ENCODE assay signal across 7 mouse cellular contexts in the genomic region with DNA sequence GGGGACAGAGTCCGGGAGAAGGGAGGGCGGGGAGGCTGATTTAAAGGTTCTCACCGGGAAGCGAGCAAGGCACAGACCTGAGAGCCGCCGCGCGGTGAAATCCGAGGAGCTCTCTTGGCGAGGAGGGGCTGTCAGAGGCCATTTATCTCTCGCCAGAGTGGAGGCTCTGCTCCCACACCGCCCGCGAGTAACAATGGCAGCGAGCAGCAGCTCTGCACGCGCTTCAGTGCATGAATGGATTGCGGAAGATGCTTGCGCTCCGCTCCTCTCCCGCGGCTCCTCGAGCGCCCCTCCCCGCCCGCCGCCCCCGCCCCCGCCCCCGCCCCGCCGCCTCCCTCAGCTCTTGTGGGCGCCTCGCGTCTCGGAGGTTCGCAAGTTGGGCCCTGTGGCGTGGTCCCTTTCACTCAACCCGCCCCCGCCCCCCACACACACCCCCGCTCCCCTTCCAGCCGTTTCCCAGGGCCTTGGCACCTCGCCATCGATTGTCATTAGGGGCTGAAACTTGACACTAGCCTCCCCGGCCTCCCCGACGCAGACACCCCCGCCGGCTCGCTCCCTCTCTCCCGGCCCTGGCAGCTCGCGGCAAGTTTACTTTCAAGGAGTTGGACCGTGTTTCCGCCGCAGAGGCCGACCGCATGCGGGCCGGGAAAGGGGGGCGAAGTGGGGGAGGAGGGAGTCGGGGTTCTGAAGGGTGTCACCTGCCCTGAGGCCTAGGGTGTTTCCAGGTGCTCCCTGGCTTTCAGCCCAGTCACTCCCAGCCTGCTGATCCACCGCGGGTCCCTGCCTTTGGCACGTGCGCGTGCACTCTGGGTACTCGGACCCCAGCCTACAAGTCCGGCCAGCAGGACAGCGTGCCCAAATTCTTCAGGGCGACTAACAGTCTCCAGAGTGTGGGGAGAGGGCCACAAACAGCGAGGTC. TPM values are rescaled to one million over a fixed set of nuclear protein-coding genes. Genes with fewer than 3 reads are reported as not detected.
DNase-seq lines count a peak whose midpoint lies in the region; ATAC-seq lines count a peak whose summit lies in the region.

No protein-coding gene starts in this region.

- H3K9me3 ChIP-seq in embryonic facial prominence, embryonic 14.5 days (ENCODE audit: control insufficient read depth, low read length): no peaks in the 10 kb centered on the region
- H3K9me3 ChIP-seq in midbrain, embryonic 16.5 days (replicated peaks; ENCODE audit: control insufficient read depth, low read length, poor library complexity, severe bottlenecking): no peaks in the 10 kb centered on the region

- no peaks in the 10 kb centered on the region for H3K36me3 ChIP-seq in embryonic facial prominence, embryonic 14.5 days (ENCODE audit: control insufficient read depth, insufficient read depth, low read length)
- no peaks in the 10 kb centered on the region for H3K36me3 ChIP-seq in midbrain, embryonic 16.5 days (ENCODE audit: control insufficient read depth, insufficient read depth, low read length)

- DNase-seq in CD4-positive helper T cell, adult 2 months (ENCODE audit: low read depth, low spot score): peak; percentile 65
- DNase-seq in ES-CJ7 (ENCODE audit: low read depth, low spot score): peak; percentile 43
- DNase-seq in embryonic facial prominence, embryonic 14.5 days (ENCODE audit: low spot score): peak; percentile 92
- DNase-seq in heart, postnatal 36 days: peak; percentile 47 to 65
- peak; percentile 65 for DNase-seq in liver
- peak; percentile 60 to 74 for DNase-seq in thymus, postnatal 36 days

- intact Hi-C loops in heart, postnatal 36 days (cut with DNase I): loop anchor here (1.0 kb wide), 1 partner anchor 36 kb away; no protein-coding TSS in a partner anchor

- H3K4me3 ChIP-seq in embryonic facial prominence, embryonic 14.5 days (ENCODE audit: low read depth, low read length): peak overlapping the region; percentile 56
- H3K4me3 ChIP-seq in midbrain, embryonic 16.5 days (ENCODE audit: low read depth, low read length): peak overlapping the region; percentile 61

- peak overlapping the region; percentile 88 for H3K27ac ChIP-seq in embryonic facial prominence, embryonic 14.5 days (replicated peaks; ENCODE audit: low read depth, low read length)
- peak overlapping the region; percentile 86 for H3K27ac ChIP-seq in midbrain, embryonic 16.5 days (ENCODE audit: low read length)

- peaks cover 25% of the 10 kb centered on the region for H3K4me1 ChIP-seq in embryonic facial prominence, embryonic 14.5 days (ENCODE audit: control insufficient read depth, insufficient read depth, low read length)
- H3K4me1 ChIP-seq in midbrain, embryonic 16.5 days (ENCODE audit: control insufficient read depth, insufficient read depth, low read length): peaks cover 14% of the 10 kb centered on the region

- 5% methylated on average over 11 of the region's 72 CpGs for WGBS in embryonic facial prominence, embryonic 14.5 days
- WGBS in midbrain, embryonic 16.5 days: 3% methylated on average over 45 of the region's 72 CpGs

- peak; percentile 87 for ATAC-seq in embryonic facial prominence, embryonic 14.5 days (ENCODE audit: low read depth)
- peak; percentile 72 for ATAC-seq in midbrain, embryonic 16.5 days

- peak overlapping the region; percentile 68 for H3K4me2 ChIP-seq in embryonic facial prominence, embryonic 14.5 days (ENCODE audit: low read depth, low read length)
- peak overlapping the region; percentile 64 for H3K4me2 ChIP-seq in midbrain, embryonic 16.5 days (ENCODE audit: low read length)

- H3K27me3 ChIP-seq in embryonic facial prominence, embryonic 14.5 days (replicated peaks; ENCODE audit: control insufficient read depth, insufficient read depth, low read length): peaks cover 79% of the 10 kb centered on the region
- H3K27me3 ChIP-seq in midbrain, embryonic 16.5 days (ENCODE audit: control insufficient read depth, insufficient read depth, low read depth, low read length): peaks cover 42% of the 10 kb centered on the region

- peak overlapping the region; percentile 77 for H3K9ac ChIP-seq in embryonic facial prominence, embryonic 14.5 days (ENCODE audit: low read depth, low read length)
- peak overlapping the region; percentile 89 for H3K9ac ChIP-seq in midbrain, embryonic 16.5 days (ENCODE audit: low read depth, low read length)

RNA-seq across cellular contexts. Expression of a gene that starts 31.7 kb away (rescaled TPM):
- polyA plus RNA-seq in embryonic facial prominence, embryonic 14.5 days (2014; fragmentation: Nextera tagmentation; extraction: Ambion mirVana): 15.0 and 17.7 TPM in 2 replicates
- 10 to 100 TPM; 20.0 to 25.9 TPM for total RNA-seq in heart, postnatal 36 days (2021)
- polyA plus RNA-seq in midbrain, embryonic 16.5 days (2015; fragmentation: Nextera tagmentation; extraction: Ambion mirVana): 14.7 and 16.8 TPM in 2 replicates

Comparison
In these comparisons a context has a peak if more than half of its experiments do, and no peak if none do; other contexts are left out.
1. Peak in every context shown above with its lines: DNase-seq, ATAC-seq, H3K4me3 ChIP-seq and H3K27ac ChIP-seq.